Mouse (Mus musculus) erythroblast, embryonic 14.5 days (primary cell): ENCODE results near the gene Trpc4ap. TPM values are rescaled to one million over a fixed set of nuclear protein-coding genes. Genes with fewer than 3 reads are reported as not detected.
"Not testable (repeated sequence)": the region's sequence is repeated elsewhere in the genome, so short reads cannot be mapped to it uniquely, and the experiment has no call there.

Experiments
- H3K27me3 ChIP-seq: 2 replicates; pipeline ENCODE4 v1.6.1; 2012; ENCODE audit warnings: inconsistent platforms; ENCODE audit not compliant: control insufficient read depth
- H3K36me3 ChIP-seq: 2 replicates; pipeline ENCODE4 v1.6.1; 2012; ENCODE audit warnings: mild to moderate bottlenecking, inconsistent platforms; ENCODE audit not compliant: control insufficient read depth
- H3K4me1 ChIP-seq: 2 replicates; pipeline ENCODE4 v1.6.1; 2012; ENCODE audit warnings: inconsistent platforms; ENCODE audit not compliant: control insufficient read depth
- H3K4me3 ChIP-seq: replicated peaks from 2 replicates; pipeline ENCODE3; 2012; ENCODE audit warnings: moderate library complexity, mild to moderate bottlenecking, inconsistent platforms
- H3K9me3 ChIP-seq: 2 replicates; pipeline ENCODE4 v1.6.1; 2012; ENCODE audit warnings: low read length, inconsistent platforms, mixed read lengths; ENCODE audit not compliant: control insufficient read depth
- GATA1 ChIP-seq: IDR thresholded peaks from 2 replicates; pipeline ENCODE4 v1.6.1; 2012; ENCODE audit warnings: low read length, inconsistent platforms, mixed read lengths
- TAL1 ChIP-seq: IDR thresholded peaks from 3 replicates; pipeline ENCODE4 v1.6.1; 2012; ENCODE audit warnings: low read length, inconsistent platforms, mixed read lengths
- polyA plus RNA-seq: library from polyadenylated mRNA; stranded (reverse); fragments of >175 nt; gene quantifications from 2 replicates; pipeline ENCODE4 v1.2.3, GENCODE M21; 2012

The Trpc4ap gene
- 9.2 and 11.1 TPM in 2 replicates for polyA plus RNA-seq

- no peaks in the 10 kb centered on the region for H3K27me3 ChIP-seq
- H3K4me1 ChIP-seq, result peaks cover 32% of the 10 kb centered on the region
- H3K9me3 ChIP-seq, result no peaks in the 10 kb centered on the region
- peak within 1 kb of the TSS; percentile 100 for H3K4me3 ChIP-seq
- TF ChIP-seq TAL1, result no peak
- TF ChIP-seq GATA1, result no peak
- peaks cover 7% of the 10 kb centered on the region for H3K36me3 ChIP-seq
Measured at GRCm38 (mm10) chr2:155691723-155692493, at the start of gene Trpc4ap. TSS of gene Trpc4ap (minus strand) at chr2:155692384.

GRCm38 (mm10) chr2:155737803-155738202, 45.6 kb upstream of the Trpc4ap start:
- Histone ChIP-seq H3K4me1 (peaks cover 6% of the 10 kb centered on the region), H3K9me3 (no peaks in the 10 kb centered on the region), H3K4me3 (no peak overlapping the region), H3K36me3 (no peaks in the 10 kb centered on the region), H3K27me3 (peaks cover 8% of the 10 kb centered on the region)
- TF ChIP-seq GATA1 (no peak), TAL1 (no peak)

GRCm38 (mm10) chr2:155736936-155737335, 44.8 kb upstream of the Trpc4ap start:
- Histone ChIP-seq H3K27me3 (no peaks in the 10 kb centered on the region), H3K4me3 (no peak overlapping the region), H3K4me1 (no peaks in the 10 kb centered on the region), H3K36me3 (no peaks in the 10 kb centered on the region), H3K9me3 (no peaks in the 10 kb centered on the region)
- TF ChIP-seq TAL1, result no peak

- H3K9me3 ChIP-seq, H3K4me1 ChIP-seq, H3K4me3 ChIP-seq, H3K36me3 ChIP-seq, H3K27me3 ChIP-seq: not testable (repeated sequence)
Measured at GRCm38 (mm10) chr2:155735766-155736165, 43.6 kb upstream of the Trpc4ap start, which contains the start of gene Gm17581. TSS of gene Gm17581 (minus strand) at chr2:155735866.

GRCm38 (mm10) chr2:155735080-155735479, 42.9 kb upstream of the Trpc4ap start:
- TF ChIP-seq TAL1 (no peak), GATA1 (no peak)
- Histone ChIP-seq H3K4me3 (no peak overlapping the region), H3K9me3 (no peaks in the 10 kb centered on the region)

GRCm38 (mm10) chr2:155729158-155729645, 37.0 kb upstream of the Trpc4ap start, which contains the start of gene Edem2:
TSS of gene Edem2 (minus strand) at chr2:155729475.
- no peaks in the 10 kb centered on the region for H3K9me3 ChIP-seq
- peak within 1 kb of the TSS; percentile 74 for H3K4me3 ChIP-seq
- H3K27me3 ChIP-seq, result no peaks in the 10 kb centered on the region
- peaks cover 23% of the 10 kb centered on the region for H3K4me1 ChIP-seq
- 0 out of 2 replicates have a peak, but pooled peaks cover 2% of the 10 kb centered on the region for H3K36me3 ChIP-seq
- TF ChIP-seq GATA1, result no peak
- no peak for TF ChIP-seq TAL1

More at GRCm38 (mm10) chr2:155735080-155735479, 42.9 kb upstream of the Trpc4ap start:
- Histone ChIP-seq H3K36me3 (no peaks in the 10 kb centered on the region), H3K4me1 (peaks cover 5% of the 10 kb centered on the region), H3K27me3 (no peaks in the 10 kb centered on the region)

- Histone ChIP-seq H3K4me1 (peaks cover 23% of the 10 kb centered on the region), H3K9me3 (no peaks in the 10 kb centered on the region), H3K4me3 (peak overlapping the region; percentile 74), H3K27me3 (no peaks in the 10 kb centered on the region), H3K36me3 (0 out of 2 replicates have a peak, but pooled peaks cover 2% of the 10 kb centered on the region)
- TF ChIP-seq TAL1, result no peak
- TF ChIP-seq GATA1, result no peak
Measured at GRCm38 (mm10) chr2:155728742-155729141, 36.6 kb upstream of the Trpc4ap start.

- no peak for TF ChIP-seq GATA1
- peaks cover 23% of the 10 kb centered on the region for H3K4me1 ChIP-seq
- no peaks in the 10 kb centered on the region for H3K27me3 ChIP-seq
- H3K9me3 ChIP-seq, result no peaks in the 10 kb centered on the region
- no peak overlapping the region for H3K4me3 ChIP-seq
- peaks cover 2% of the 10 kb centered on the region; the same call in 1 of the 2 replicates for H3K36me3 ChIP-seq
Measured at GRCm38 (mm10) chr2:155727764-155728395, 35.7 kb upstream of the Trpc4ap start.

GRCm38 (mm10) chr2:155726302-155726701, 34.1 kb upstream of the Trpc4ap start:
- H3K4me1 ChIP-seq, result peaks cover 18% of the 10 kb centered on the region
- H3K36me3 ChIP-seq, result peaks cover 6% of the 10 kb centered on the region
- H3K27me3 ChIP-seq, result no peaks in the 10 kb centered on the region
- no peak for TF ChIP-seq GATA1
- TF ChIP-seq TAL1, result no peak
- H3K4me3 ChIP-seq, result no peak overlapping the region
- no peaks in the 10 kb centered on the region for H3K9me3 ChIP-seq
